Mouse (Mus musculus): ENCODE data around the gene Gbp3. TPM values are rescaled to one million over a fixed set of nuclear protein-coding genes. Genes with fewer than 3 reads are reported as not detected.
"Not testable (repeated sequence)": the region's sequence is repeated elsewhere in the genome, so short reads cannot be mapped to it uniquely, and the experiment has no call there.

The Gbp3 gene
- polyA plus RNA-seq, 1 experiment from 2014 or later, result 1.1 TPM

DNA sequence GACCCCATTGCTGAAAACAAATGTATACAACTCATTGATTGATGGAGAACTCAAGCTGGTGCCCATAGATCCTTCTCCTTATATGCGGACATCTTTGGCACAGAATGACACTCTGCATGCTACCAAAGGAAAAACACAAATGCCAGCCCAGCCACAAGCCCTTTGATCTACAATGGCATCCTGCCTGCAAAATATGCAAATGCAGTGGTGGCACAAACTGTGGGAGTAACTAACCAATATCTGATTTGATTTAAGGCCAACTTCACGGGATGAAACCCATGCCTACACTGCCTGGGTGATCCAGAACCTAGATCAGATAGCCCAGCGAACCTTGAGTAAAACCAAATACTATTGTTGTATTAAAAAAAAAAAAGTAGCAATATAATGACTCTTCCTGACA lies 13.1 kb upstream of the Gbp3 start:
- Histone ChIP-seq H3K4me2 (ENCODE audit: low read length) (no peak overlapping the region), H3K4me3 (ENCODE audit: low read length) (no peak overlapping the region), H3K9me3 (ENCODE audit: control insufficient read depth, low read length) (no peaks in the 10 kb centered on the region), H3K36me3 (ENCODE audit: control insufficient read depth, insufficient read depth, low read length) (no peaks in the 10 kb centered on the region), H3K9ac (ENCODE audit: low read depth, low read length) (no peak overlapping the region), H3K27ac (ENCODE audit: low read depth, low read length) (no peak overlapping the region), H3K27me3 (replicated peaks; ENCODE audit: control insufficient read depth, insufficient read depth, low read length) (no peaks in the 10 kb centered on the region), H3K4me1 (ENCODE audit: control insufficient read depth, insufficient read depth, low read depth, low read length) (no peaks in the 10 kb centered on the region)
- WGBS, result 59% methylated on average over 3 of the region's 3 CpGs
- no peak for ATAC-seq

- Histone ChIP-seq H3K9me3 (ENCODE audit: control insufficient read depth, low read length) (no peaks in the 10 kb centered on the region), H3K4me2 (ENCODE audit: low read length) (no peak overlapping the region), H3K4me1 (ENCODE audit: control insufficient read depth, insufficient read depth, low read depth, low read length) (no peaks in the 10 kb centered on the region), H3K27me3 (replicated peaks; ENCODE audit: control insufficient read depth, insufficient read depth, low read length) (no peaks in the 10 kb centered on the region), H3K9ac (ENCODE audit: low read depth, low read length) (no peak overlapping the region), H3K4me3 (ENCODE audit: low read length) (no peak overlapping the region), H3K36me3 (ENCODE audit: control insufficient read depth, insufficient read depth, low read length) (no peaks in the 10 kb centered on the region), H3K27ac (ENCODE audit: low read depth, low read length) (no peak overlapping the region)
- 97% methylated on average over 3 of the region's 3 CpGs for WGBS
- ATAC-seq, result no peak
Observed at GRCm38 (mm10) chr3:142550052-142550676, 9.7 kb upstream of the Gbp3 start.

DNA sequence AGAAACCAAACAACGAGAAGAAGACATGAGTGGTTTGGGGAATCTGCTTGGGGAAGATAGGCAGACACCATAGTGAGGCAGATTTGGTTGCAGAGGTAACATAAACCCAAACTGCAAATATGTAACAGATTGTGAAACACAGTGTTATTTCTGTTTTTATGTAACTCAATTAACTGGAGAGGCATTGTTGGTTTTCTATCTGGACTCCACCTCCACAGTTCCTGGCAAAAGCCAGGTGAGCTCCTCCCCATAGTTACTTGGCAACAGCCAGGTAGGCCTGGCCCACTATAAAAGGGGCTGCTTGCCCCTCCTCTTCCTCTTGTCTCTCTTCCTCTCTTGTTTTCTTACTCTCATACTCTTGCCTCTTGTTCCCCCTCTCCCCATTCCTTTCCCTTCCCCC lies 5.2 kb upstream of the Gbp3 start:
- Histone ChIP-seq H3K4me3 (ENCODE audit: low read length) (no peak overlapping the region), H3K4me2 (ENCODE audit: low read length) (no peak overlapping the region), H3K4me1 (ENCODE audit: control insufficient read depth, insufficient read depth, low read depth, low read length) (no peaks in the 10 kb centered on the region), H3K9me3 (ENCODE audit: control insufficient read depth, low read length) (no peaks in the 10 kb centered on the region), H3K27ac (ENCODE audit: low read depth, low read length) (no peak overlapping the region), H3K36me3 (ENCODE audit: control insufficient read depth, insufficient read depth, low read length) (no peaks in the 10 kb centered on the region), H3K27me3 (replicated peaks; ENCODE audit: control insufficient read depth, insufficient read depth, low read length) (no peaks in the 10 kb centered on the region), H3K9ac (ENCODE audit: low read depth, low read length) (no peak overlapping the region)
- WGBS, result 71% methylated on average over 1 of the region's 1 CpGs
- ATAC-seq, result no peak

- Histone ChIP-seq H3K9me3 (ENCODE audit: control insufficient read depth, low read length) (no peaks in the 10 kb centered on the region), H3K36me3 (ENCODE audit: control insufficient read depth, insufficient read depth, low read length) (no peaks in the 10 kb centered on the region), H3K4me1 (ENCODE audit: control insufficient read depth, insufficient read depth, low read depth, low read length) (no peaks in the 10 kb centered on the region; the same call in 1 of the 2 replicates), H3K4me2 (ENCODE audit: low read length) (no peak overlapping the region), H3K9ac (ENCODE audit: low read depth, low read length) (no peak overlapping the region), H3K27ac (ENCODE audit: low read depth, low read length) (no peak overlapping the region), H3K4me3 (ENCODE audit: low read length) (no peak overlapping the region), H3K27me3 (replicated peaks; ENCODE audit: control insufficient read depth, insufficient read depth, low read length) (no peaks in the 10 kb centered on the region)
- WGBS, result 82% methylated on average over 11 of the region's 11 CpGs
- ATAC-seq, result peak; percentile 45
Observed at GRCm38 (mm10) chr3:142555623-142556022, 4.2 kb upstream of the Gbp3 start.

DNA sequence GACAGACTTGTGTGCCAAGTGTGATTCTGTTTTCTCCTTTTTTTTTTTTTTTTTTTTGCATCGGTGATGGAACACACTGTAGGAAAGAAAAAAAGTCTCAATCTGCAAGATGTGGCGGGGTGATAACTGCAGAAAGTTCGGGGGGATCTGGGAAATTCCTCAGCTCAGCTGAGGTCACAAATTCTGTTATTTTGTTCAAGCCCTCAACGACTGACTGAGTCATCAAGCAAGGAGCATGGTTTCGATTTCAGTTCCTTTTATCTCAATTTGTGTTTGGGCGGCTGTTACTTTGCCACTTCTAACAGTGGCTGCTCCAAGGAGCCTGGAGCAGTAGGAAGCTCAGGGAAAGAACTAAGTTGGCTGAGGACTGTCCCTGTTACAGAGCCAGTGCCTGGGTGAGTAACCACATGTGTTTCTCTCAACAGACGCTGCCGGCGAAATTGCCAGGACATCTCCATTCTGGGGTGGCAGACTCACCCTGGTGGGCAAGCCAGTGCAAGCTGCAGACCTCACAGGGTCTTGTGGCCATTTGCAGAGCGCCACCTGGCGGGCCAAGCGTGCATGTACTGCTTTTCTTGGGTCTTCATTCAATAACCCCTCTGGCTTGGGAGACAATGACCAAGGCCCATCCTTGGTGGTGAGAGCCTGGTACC lies 596 bp downstream of the Gbp3 start:
- 20% methylated on average over 12 of the region's 12 CpGs for WGBS
- ATAC-seq, result peak; percentile 86
- Histone ChIP-seq H3K36me3 (ENCODE audit: control insufficient read depth, insufficient read depth, low read length) (no peaks in the 10 kb centered on the region), H3K4me1 (ENCODE audit: control insufficient read depth, insufficient read depth, low read depth, low read length) (no peaks in the 10 kb centered on the region; the same call in 1 of the 2 replicates), H3K9ac (ENCODE audit: low read depth, low read length) (no peak overlapping the region; the same call in 1 of the 2 replicates), H3K27ac (ENCODE audit: low read depth, low read length) (no peak overlapping the region; the same call in 1 of the 2 replicates), H3K4me3 (ENCODE audit: low read length) (peak overlapping the region; percentile 30), H3K4me2 (ENCODE audit: low read length) (peak overlapping the region; percentile 49), H3K9me3 (ENCODE audit: control insufficient read depth, low read length) (no peaks in the 10 kb centered on the region), H3K27me3 (replicated peaks; ENCODE audit: control insufficient read depth, insufficient read depth, low read length) (no peaks in the 10 kb centered on the region)

DNA sequence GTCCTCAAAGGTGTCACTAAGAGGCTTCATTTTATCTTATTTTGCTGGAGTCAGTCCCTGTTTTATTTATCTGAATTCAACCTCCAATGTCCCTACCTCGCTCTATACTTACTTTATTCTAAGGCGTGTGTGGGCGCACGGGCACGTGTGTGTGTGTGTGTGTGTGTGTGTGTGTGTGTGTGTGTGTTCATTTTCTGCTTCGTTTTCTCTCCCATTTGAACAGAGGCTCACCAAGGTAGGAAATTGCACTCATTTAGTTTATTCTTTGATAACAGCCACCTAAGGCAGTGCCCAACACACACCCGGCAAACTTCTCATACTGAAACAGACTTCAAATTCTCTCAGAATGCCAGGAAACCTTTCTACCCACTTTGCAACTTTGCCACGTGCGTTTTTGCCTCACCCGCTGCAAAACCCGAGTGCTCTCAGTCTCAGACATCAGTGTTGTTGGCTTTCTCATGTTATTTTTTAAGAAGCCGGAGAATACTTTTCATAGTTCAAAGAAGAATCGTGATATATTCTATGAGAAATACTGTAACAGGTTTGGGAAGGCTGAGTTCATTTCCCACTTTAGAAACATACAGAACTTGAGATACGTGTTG lies 1.3 kb downstream of the Gbp3 start:
- WGBS, result 87% methylated on average over 14 of the region's 14 CpGs

GRCm38 (mm10) chr3:142561666-142562065 lies 1.8 kb downstream of the Gbp3 start:
- ATAC-seq, result no peak
- Histone ChIP-seq H3K36me3 (ENCODE audit: control insufficient read depth, insufficient read depth, low read length) (no peaks in the 10 kb centered on the region), H3K4me2 (ENCODE audit: low read length) (no peak overlapping the region), H3K9me3 (ENCODE audit: control insufficient read depth, low read length) (no peaks in the 10 kb centered on the region), H3K4me1 (ENCODE audit: control insufficient read depth, insufficient read depth, low read depth, low read length) (no peaks in the 10 kb centered on the region; the same call in 1 of the 2 replicates), H3K27ac (ENCODE audit: low read depth, low read length) (no peak overlapping the region), H3K4me3 (ENCODE audit: low read length) (no peak overlapping the region), H3K27me3 (replicated peaks; ENCODE audit: control insufficient read depth, insufficient read depth, low read length) (no peaks in the 10 kb centered on the region), H3K9ac (ENCODE audit: low read depth, low read length) (no peak overlapping the region)
- WGBS, result 83% methylated on average over 7 of the region's 7 CpGs

More for the DNA sequence above, 1.3 kb downstream of the Gbp3 start:
- no peaks in the 10 kb centered on the region; the same call in 1 of the 2 replicates for H3K4me1 ChIP-seq (ENCODE audit: control insufficient read depth, insufficient read depth, low read depth, low read length)
- no peaks in the 10 kb centered on the region for H3K27me3 ChIP-seq (replicated peaks; ENCODE audit: control insufficient read depth, insufficient read depth, low read length)
- H3K4me2 ChIP-seq (ENCODE audit: low read length), result no peak overlapping the region
- no peak for ATAC-seq
- H3K4me3 ChIP-seq (ENCODE audit: low read length), result no peak overlapping the region
- H3K27ac ChIP-seq (ENCODE audit: low read depth, low read length), result no peak overlapping the region
- no peaks in the 10 kb centered on the region for H3K9me3 ChIP-seq (ENCODE audit: control insufficient read depth, low read length)
- H3K9ac ChIP-seq (ENCODE audit: low read depth, low read length), result no peak overlapping the region
- H3K36me3 ChIP-seq (ENCODE audit: control insufficient read depth, insufficient read depth, low read length), result no peaks in the 10 kb centered on the region

GRCm38 (mm10) chr3:142567490-142567889 lies 7.7 kb downstream of the Gbp3 start:
- not testable (repeated sequence) for H3K4me1 ChIP-seq (ENCODE audit: control insufficient read depth, insufficient read depth, low read depth, low read length); H3K4me2 ChIP-seq (ENCODE audit: low read length); H3K36me3 ChIP-seq (ENCODE audit: control insufficient read depth, insufficient read depth, low read length); H3K27me3 ChIP-seq (replicated peaks; ENCODE audit: control insufficient read depth, insufficient read depth, low read length); ATAC-seq; H3K9me3 ChIP-seq (ENCODE audit: control insufficient read depth, low read length); H3K9ac ChIP-seq (ENCODE audit: low read depth, low read length); H3K27ac ChIP-seq (ENCODE audit: low read depth, low read length); H3K4me3 ChIP-seq (ENCODE audit: low read length)
- WGBS, result 63% methylated on average over 5 of the region's 5 CpGs

- 92% methylated on average over 4 of the region's 4 CpGs for WGBS
- H3K9ac ChIP-seq (ENCODE audit: low read depth, low read length), result no peak overlapping the region
- no peaks in the 10 kb centered on the region for H3K4me1 ChIP-seq (ENCODE audit: control insufficient read depth, insufficient read depth, low read depth, low read length)
- no peaks in the 10 kb centered on the region for H3K36me3 ChIP-seq (ENCODE audit: control insufficient read depth, insufficient read depth, low read length)
- H3K27ac ChIP-seq (ENCODE audit: low read depth, low read length), result no peak overlapping the region
- H3K4me2 ChIP-seq (ENCODE audit: low read length), result no peak overlapping the region
- H3K4me3 ChIP-seq (ENCODE audit: low read length), result no peak overlapping the region
- no peaks in the 10 kb centered on the region for H3K9me3 ChIP-seq (ENCODE audit: control insufficient read depth, low read length)
- ATAC-seq, result no peak
- no peaks in the 10 kb centered on the region for H3K27me3 ChIP-seq (replicated peaks; ENCODE audit: control insufficient read depth, insufficient read depth, low read length)
Observed at GRCm38 (mm10) chr3:142570738-142571137, 10.9 kb downstream of the Gbp3 start.
